Mouse (Mus musculus) erythroblast, embryonic 14.5 days (primary cell): ENCODE data around the gene Ang. TPM values are rescaled to one million over a fixed set of nuclear protein-coding genes. Genes with fewer than 3 reads are reported as not detected.

ENCODE experiments used
- H3K27me3 ChIP-seq: 2 replicates; pipeline ENCODE4 v1.6.1; 2012; ENCODE audit warnings: inconsistent platforms; ENCODE audit not compliant: control insufficient read depth
- H3K36me3 ChIP-seq: 2 replicates; pipeline ENCODE4 v1.6.1; 2012; ENCODE audit warnings: mild to moderate bottlenecking, inconsistent platforms; ENCODE audit not compliant: control insufficient read depth
- H3K4me1 ChIP-seq: 2 replicates; pipeline ENCODE4 v1.6.1; 2012; ENCODE audit warnings: inconsistent platforms; ENCODE audit not compliant: control insufficient read depth
- H3K4me3 ChIP-seq: replicated peaks from 2 replicates; pipeline ENCODE3; 2012; ENCODE audit warnings: moderate library complexity, mild to moderate bottlenecking, inconsistent platforms
- H3K9me3 ChIP-seq: 2 replicates; pipeline ENCODE4 v1.6.1; 2012; ENCODE audit warnings: low read length, inconsistent platforms, mixed read lengths; ENCODE audit not compliant: control insufficient read depth
- GATA1 ChIP-seq: IDR thresholded peaks from 2 replicates; pipeline ENCODE4 v1.6.1; 2012; ENCODE audit warnings: low read length, inconsistent platforms, mixed read lengths
- TAL1 ChIP-seq: IDR thresholded peaks from 3 replicates; pipeline ENCODE4 v1.6.1; 2012; ENCODE audit warnings: low read length, inconsistent platforms, mixed read lengths
- polyA plus RNA-seq: library from polyadenylated mRNA; stranded (reverse); fragments of >175 nt; gene quantifications from 2 replicates; pipeline ENCODE4 v1.2.3, GENCODE M21; 2012

Gene Ang
- polyA plus RNA-seq, 1 experiment = not detected

DNA sequence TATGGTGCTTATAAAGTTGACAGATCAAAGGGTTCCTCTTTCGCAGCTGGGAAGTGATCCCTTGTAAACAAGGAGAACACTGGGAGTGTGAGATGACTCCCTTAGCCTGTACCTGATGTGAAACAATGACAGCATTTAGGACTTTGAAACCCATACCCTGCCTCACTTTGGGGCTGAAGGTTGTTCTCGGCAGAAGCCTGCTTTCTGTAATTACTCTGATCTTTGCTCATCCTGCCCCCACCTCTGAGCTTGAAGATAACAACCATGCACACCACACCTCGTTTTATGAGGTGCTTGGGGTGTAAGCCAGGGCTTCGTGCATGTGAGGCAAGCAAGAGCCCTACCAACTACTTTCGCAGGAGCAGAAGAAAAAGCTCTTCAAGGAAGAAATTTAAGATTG is 58.2 kb downstream of the Ang start:
- Histone ChIP-seq H3K4me3 (peak overlapping the region; percentile 9), H3K9me3 (no peaks in the 10 kb centered on the region), H3K4me1 (peaks cover 85% of the 10 kb centered on the region), H3K27me3 (no peaks in the 10 kb centered on the region), H3K36me3 (peaks cover 4% of the 10 kb centered on the region; the same call in 1 of the 2 replicates)
- peak; percentile 59 for TF ChIP-seq GATA1
- no peak for TF ChIP-seq TAL1

DNA sequence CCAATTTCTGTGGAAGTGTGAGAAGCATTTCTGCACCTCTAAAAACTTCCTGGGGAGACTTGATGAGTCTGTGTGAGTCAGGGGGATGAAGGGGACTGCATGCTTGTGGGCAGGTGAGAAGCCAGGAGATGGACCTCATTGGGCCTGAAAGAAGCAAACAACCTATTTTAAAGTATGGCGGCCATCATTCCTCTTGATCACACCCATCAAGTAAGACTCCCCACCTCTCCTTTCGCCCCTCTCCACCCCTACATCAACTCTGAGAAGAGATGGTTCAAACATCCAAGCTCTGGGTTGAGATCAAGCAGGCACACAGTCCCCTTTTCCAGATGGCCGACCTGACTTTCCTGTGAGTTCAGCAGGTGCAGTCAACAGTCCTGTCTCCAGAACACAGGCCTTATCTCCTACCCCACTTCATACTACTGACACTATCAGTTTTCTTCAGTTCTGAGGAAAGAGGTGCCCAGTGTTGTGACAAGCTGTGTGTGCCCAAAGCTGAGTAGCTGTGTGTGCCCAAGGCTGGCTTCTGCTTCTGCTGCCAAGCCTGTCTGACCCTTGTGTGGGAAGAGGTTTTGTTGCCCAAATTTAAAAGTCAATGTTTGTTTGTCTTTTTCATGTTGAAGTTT is 59.4 kb downstream of the Ang start:
- peak; percentile 76 for TF ChIP-seq GATA1
- peak; percentile 58 for TF ChIP-seq TAL1
- Histone ChIP-seq H3K4me3 (peak overlapping the region; percentile 32), H3K4me1 (peaks cover 74% of the 10 kb centered on the region)

More for the DNA sequence above, 59.4 kb downstream of the Ang start:
- H3K9me3 ChIP-seq = no peaks in the 10 kb centered on the region
- peaks cover 3% of the 10 kb centered on the region; the same call in 1 of the 2 replicates for H3K36me3 ChIP-seq
- H3K27me3 ChIP-seq = no peaks in the 10 kb centered on the region

Other genes with a start within 250 kb of the Ang start
- 0.05 TPM in 1 of 2 replicates, not detected in the other for gene Tep1, start 220.6 kb upstream of the Ang start, polyA plus RNA-seq
- not detected in 2 replicates for gene Klhl33, start 193.6 kb upstream of the Ang start, polyA plus RNA-seq
- 1.4 and 1.5 TPM in 2 replicates for gene Osgep, start 166.3 kb upstream of the Ang start, polyA plus RNA-seq
- 3.3 and 3.7 TPM in 2 replicates for gene Apex1, start 166.2 kb upstream of the Ang start, polyA plus RNA-seq
- 6.3 and 8.9 TPM in 2 replicates for gene Pip4p1, start 160.3 kb upstream of the Ang start, polyA plus RNA-seq
- 0.20 and 0.22 TPM in 2 replicates for gene Pnp, start 160.1 kb upstream of the Ang start, polyA plus RNA-seq
- not detected in 2 replicates for gene Gm49342, start 146.6 kb upstream of the Ang start, polyA plus RNA-seq
- gene Pnp2, start 135.2 kb upstream of the Ang start, polyA plus RNA-seq = not detected in 2 replicates
- not detected in 2 replicates for gene Rnase10, start 83.4 kb upstream of the Ang start, polyA plus RNA-seq
- gene Rnase9, start 49.3 kb upstream of the Ang start, polyA plus RNA-seq = not detected in 2 replicates
- not detected in 2 replicates for gene Rnase11, start 41.0 kb upstream of the Ang start, polyA plus RNA-seq
- not detected in 2 replicates for gene Rnase12, start 33.5 kb upstream of the Ang start, polyA plus RNA-seq
- gene Olfr750, start 16.7 kb upstream of the Ang start, polyA plus RNA-seq = not detected in 2 replicates
- 0.03 TPM in 1 of 2 replicates, not detected in the other for gene Rnase4, start 73 bp upstream of the Ang start, polyA plus RNA-seq
- not detected in 2 replicates for gene Eddm3b, start 23.3 kb downstream of the Ang start, polyA plus RNA-seq
- gene Rnase6, start 32.8 kb downstream of the Ang start, polyA plus RNA-seq = 0.09 and 0.10 TPM in 2 replicates
- not detected in 2 replicates for gene Rnase1, start 55.6 kb downstream of the Ang start, polyA plus RNA-seq
- gene Rnase2b, start 71.1 kb downstream of the Ang start, polyA plus RNA-seq = not detected in 2 replicates
- gene Ang2, start 108.0 kb downstream of the Ang start, polyA plus RNA-seq = not detected in 2 replicates
- not detected in 2 replicates for gene Ear14, start 112.2 kb downstream of the Ang start, polyA plus RNA-seq
- gene Rnase2a, start 165.0 kb downstream of the Ang start, polyA plus RNA-seq = not detected in 2 replicates